Mouse (Mus musculus): ENCODE measurements around the gene Olfr725. TPM values are rescaled to one million over a fixed set of nuclear protein-coding genes. Genes with fewer than 3 reads are reported as not detected.

The Olfr725 gene
- not detected in 2 replicates for polyA plus RNA-seq (2016; fragmentation: Nextera tagmentation; extraction: Ambion mirVana)

GRCm38 (mm10) chr14:50040275-50040674, at the start of gene Olfr725:
Gene Olfr725, minus strand, starts transcription at chr14:50040375.
- Histone ChIP-seq H3K4me1 (no peaks in the 10 kb centered on the region), H3K36me3 (no peaks in the 10 kb centered on the region), H3K9me3 (replicated peaks) (no peaks in the 10 kb centered on the region), H3K4me3 (no peak within 1 kb of the TSS), H3K27ac (no peak within 1 kb of the TSS), H3K27me3 (ENCODE audit: low read depth, poor library complexity, severe bottlenecking) (no peaks in the 10 kb centered on the region)
- no peak for DNase-seq (ENCODE audit: low spot score)

DNA sequence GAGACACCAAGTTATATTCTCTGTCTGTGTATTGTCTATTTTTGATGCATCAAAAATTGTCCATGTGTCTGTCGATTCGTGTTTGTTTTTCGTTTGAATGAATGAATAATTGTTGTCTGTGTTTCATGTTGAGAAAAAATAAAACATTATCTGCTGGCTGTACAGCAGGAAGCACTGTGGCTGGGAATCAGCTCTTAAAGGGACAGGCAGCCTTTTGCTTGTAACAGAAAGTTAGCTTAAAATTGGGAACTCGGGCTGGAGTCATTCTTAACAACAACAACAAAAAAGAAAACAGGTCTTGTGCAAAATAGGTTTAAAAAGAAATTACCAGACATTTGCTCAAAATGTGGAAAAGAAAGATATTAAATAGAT, 22.5 kb upstream of the Olfr725 start:
- Histone ChIP-seq H3K27me3 (ENCODE audit: low read depth, poor library complexity, severe bottlenecking) (no peaks in the 10 kb centered on the region), H3K4me3 (peak overlapping the region; percentile 72), H3K4me1 (no peaks in the 10 kb centered on the region), H3K36me3 (peaks cover 20% of the 10 kb centered on the region), H3K27ac (peak overlapping the region; percentile 95), H3K9me3 (replicated peaks) (no peaks in the 10 kb centered on the region)
- WGBS = 4% methylated on average over 4 of the region's 4 CpGs
- no peak for DNase-seq (ENCODE audit: low spot score)

DNA sequence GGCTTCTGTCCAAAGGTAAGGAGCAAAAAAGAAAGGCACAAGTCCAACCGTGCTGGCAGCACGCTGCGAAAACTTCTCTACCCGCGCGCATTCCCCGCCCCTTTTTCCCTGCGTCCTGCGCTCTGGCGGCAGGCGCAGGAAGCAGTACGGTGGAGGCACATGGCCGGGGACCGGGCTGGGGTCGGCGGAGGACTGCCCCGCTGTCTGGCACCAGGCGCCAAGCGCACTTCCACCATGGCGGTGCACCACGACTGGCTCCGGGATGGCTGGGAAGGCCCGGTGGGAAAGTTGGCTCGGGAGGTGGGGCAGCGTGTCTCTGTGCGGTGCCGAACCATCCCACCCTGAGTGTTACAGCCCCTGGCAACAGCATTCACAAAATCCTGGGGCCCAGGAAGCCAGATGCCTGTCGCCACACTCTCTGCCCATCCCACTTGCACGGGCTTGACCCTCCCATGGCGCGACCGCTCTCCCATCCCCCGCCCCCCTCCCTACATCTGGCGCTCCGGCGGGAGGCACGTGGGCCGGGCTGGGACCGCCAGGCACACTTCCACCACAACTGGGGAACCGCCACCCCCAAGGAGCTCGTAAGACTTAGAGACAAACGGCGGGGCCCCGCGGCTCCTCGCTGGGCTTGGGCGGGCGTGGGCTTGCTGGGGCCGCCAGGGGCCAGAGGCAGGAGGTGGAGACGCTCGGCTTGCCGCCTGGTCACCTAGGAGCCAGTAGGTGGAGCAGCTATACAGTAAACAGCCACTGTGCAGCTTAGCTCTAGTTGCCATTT, 22.0 kb upstream of the Olfr725 start:
- H3K36me3 ChIP-seq = peaks cover 14% of the 10 kb centered on the region
- no peaks in the 10 kb centered on the region for H3K4me1 ChIP-seq
- H3K27ac ChIP-seq = peak overlapping the region; percentile 95
- DNase-seq (ENCODE audit: low spot score) = peak; percentile 89
- H3K27me3 ChIP-seq (ENCODE audit: low read depth, poor library complexity, severe bottlenecking) = no peaks in the 10 kb centered on the region
- WGBS = 2% methylated on average over 52 of the region's 52 CpGs
- H3K9me3 ChIP-seq (replicated peaks) = no peaks in the 10 kb centered on the region
- H3K4me3 ChIP-seq = peak overlapping the region; percentile 72

DNA sequence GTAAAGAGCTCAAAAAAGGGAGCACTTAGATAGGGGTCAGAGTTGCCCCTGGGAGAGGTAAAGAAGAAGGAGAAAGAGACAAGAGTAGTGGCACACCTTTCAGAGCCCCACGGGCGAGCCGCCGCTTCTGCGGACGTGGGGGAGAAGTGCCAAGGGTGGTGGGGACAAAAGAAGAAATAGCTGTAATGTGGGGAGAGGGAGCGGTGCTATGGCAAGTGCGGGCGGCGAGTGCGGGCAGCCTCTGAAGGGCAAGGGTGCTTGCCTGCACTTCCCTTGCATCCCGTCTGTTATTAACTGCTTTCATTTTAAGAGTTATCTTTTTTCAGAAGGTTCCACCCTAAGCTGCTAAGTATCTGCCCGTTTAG, 21.4 kb upstream of the Olfr725 start:
- Histone ChIP-seq H3K36me3 (peaks cover 9% of the 10 kb centered on the region), H3K27me3 (ENCODE audit: low read depth, poor library complexity, severe bottlenecking) (no peaks in the 10 kb centered on the region), H3K9me3 (replicated peaks) (no peaks in the 10 kb centered on the region), H3K4me1 (no peaks in the 10 kb centered on the region), H3K27ac (peak overlapping the region; percentile 95), H3K4me3 (peak overlapping the region; percentile 72)
- DNase-seq (ENCODE audit: low spot score) = peak; percentile 53
- 0% methylated on average over 13 of the region's 13 CpGs for WGBS

- WGBS = 30% methylated on average over 11 of the region's 11 CpGs
- Histone ChIP-seq H3K4me3 (peak overlapping the region; percentile 72), H3K36me3 (peaks cover 5% of the 10 kb centered on the region), H3K27me3 (ENCODE audit: low read depth, poor library complexity, severe bottlenecking) (no peaks in the 10 kb centered on the region), H3K9me3 (replicated peaks) (no peaks in the 10 kb centered on the region), H3K27ac (peak overlapping the region; percentile 95), H3K4me1 (no peaks in the 10 kb centered on the region)
- DNase-seq (ENCODE audit: low spot score) = peak; percentile 66
Measured at GRCm38 (mm10) chr14:50061179-50061578, 21.0 kb upstream of the Olfr725 start.

- no peak overlapping the region for H3K27ac ChIP-seq
- WGBS = 93% methylated on average over 2 of the region's 2 CpGs
- no peak overlapping the region for H3K4me3 ChIP-seq
- no peaks in the 10 kb centered on the region for H3K27me3 ChIP-seq (ENCODE audit: low read depth, poor library complexity, severe bottlenecking)
- H3K36me3 ChIP-seq = no peaks in the 10 kb centered on the region
- no peak for DNase-seq (ENCODE audit: low spot score)
- H3K4me1 ChIP-seq = no peaks in the 10 kb centered on the region
- H3K9me3 ChIP-seq (replicated peaks) = peaks cover 3% of the 10 kb centered on the region
Measured at GRCm38 (mm10) chr14:50032041-50032440, 8.1 kb downstream of the Olfr725 start.

GRCm38 (mm10) chr14:50031356-50031755, 8.8 kb downstream of the Olfr725 start:
- 89% methylated on average over 4 of the region's 4 CpGs for WGBS

DNA sequence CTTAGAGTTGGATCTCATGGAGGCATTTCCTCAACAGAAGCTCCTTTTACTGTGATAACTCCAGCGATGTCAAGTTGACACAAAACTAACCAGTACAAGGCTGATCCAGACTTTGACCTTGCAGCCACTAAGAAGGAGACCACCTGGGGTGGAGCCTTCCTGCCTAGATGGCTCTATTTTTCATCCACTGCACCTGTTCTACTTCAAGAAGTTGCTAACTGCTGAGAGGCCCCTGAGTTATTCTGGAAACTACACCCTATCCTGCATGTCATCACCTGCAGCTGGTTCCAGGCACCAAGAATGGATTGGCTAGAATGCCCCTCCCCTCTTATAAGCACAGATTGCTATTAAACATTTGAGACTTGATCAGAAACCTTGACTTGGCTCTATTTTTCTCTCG, 13.8 kb downstream of the Olfr725 start:
- Histone ChIP-seq H3K27me3 (ENCODE audit: low read depth, poor library complexity, severe bottlenecking) (no peaks in the 10 kb centered on the region), H3K4me3 (no peak overlapping the region), H3K36me3 (no peaks in the 10 kb centered on the region), H3K9me3 (replicated peaks) (peaks cover 3% of the 10 kb centered on the region), H3K4me1 (no peaks in the 10 kb centered on the region), H3K27ac (no peak overlapping the region)
- WGBS = 88% methylated on average over 2 of the region's 2 CpGs
- DNase-seq (ENCODE audit: low spot score) = no peak

More at GRCm38 (mm10) chr14:50031356-50031755, 8.8 kb downstream of the Olfr725 start:
- DNase-seq (ENCODE audit: low spot score) = no peak
- Histone ChIP-seq H3K9me3 (replicated peaks) (peaks cover 3% of the 10 kb centered on the region), H3K4me1 (no peaks in the 10 kb centered on the region), H3K36me3 (no peaks in the 10 kb centered on the region), H3K4me3 (no peak overlapping the region), H3K27me3 (ENCODE audit: low read depth, poor library complexity, severe bottlenecking) (no peaks in the 10 kb centered on the region), H3K27ac (no peak overlapping the region)

Other genes with a start within 250 kb of the Olfr725 start
- gene Olfr722, start 138.4 kb downstream of the Olfr725 start, polyA plus RNA-seq (2016; fragmentation: Nextera tagmentation; extraction: Ambion mirVana) = not detected in 2 replicates
- not detected in 2 replicates for gene Olfr723, start 108.6 kb downstream of the Olfr725 start, polyA plus RNA-seq (2016; fragmentation: Nextera tagmentation; extraction: Ambion mirVana)
- gene Olfr724, start 77.1 kb downstream of the Olfr725 start, polyA plus RNA-seq (2016; fragmentation: Nextera tagmentation; extraction: Ambion mirVana) = not detected in 2 replicates
- gene Olfr726, start 50.6 kb upstream of the Olfr725 start, polyA plus RNA-seq (2016; fragmentation: Nextera tagmentation; extraction: Ambion mirVana) = not detected in 2 replicates
- gene Olfr727, start 82.8 kb upstream of the Olfr725 start, polyA plus RNA-seq (2016; fragmentation: Nextera tagmentation; extraction: Ambion mirVana) = not detected in 2 replicates
- gene Olfr728, start 102.3 kb upstream of the Olfr725 start, polyA plus RNA-seq (2016; fragmentation: Nextera tagmentation; extraction: Ambion mirVana) = not detected in 2 replicates
- 0.03 TPM in 1 of 2 replicates, not detected in the other for gene Olfr729, start 112.5 kb upstream of the Olfr725 start, polyA plus RNA-seq (2016; fragmentation: Nextera tagmentation; extraction: Ambion mirVana)
- not detected in 2 replicates for gene Olfr730, start 147.8 kb upstream of the Olfr725 start, polyA plus RNA-seq (2016; fragmentation: Nextera tagmentation; extraction: Ambion mirVana)
- not detected in 2 replicates for gene Olfr731, start 201.5 kb upstream of the Olfr725 start, polyA plus RNA-seq (2016; fragmentation: Nextera tagmentation; extraction: Ambion mirVana)
- gene Olfr732, start 243.8 kb upstream of the Olfr725 start, polyA plus RNA-seq (2016; fragmentation: Nextera tagmentation; extraction: Ambion mirVana) = not detected in 2 replicates